Mouse (Mus musculus): Measurements from ENCODE around the gene 3110082I17Rik. TPM values are rescaled to one million over a fixed set of nuclear protein-coding genes. Genes with fewer than 3 reads are reported as not detected.
A peak's percentile ranks its signal among the peaks of the same experiment; 100 is the strongest.

The 3110082I17Rik gene
- polyA plus RNA-seq, 1 experiment, result 8.7 TPM

DNA sequence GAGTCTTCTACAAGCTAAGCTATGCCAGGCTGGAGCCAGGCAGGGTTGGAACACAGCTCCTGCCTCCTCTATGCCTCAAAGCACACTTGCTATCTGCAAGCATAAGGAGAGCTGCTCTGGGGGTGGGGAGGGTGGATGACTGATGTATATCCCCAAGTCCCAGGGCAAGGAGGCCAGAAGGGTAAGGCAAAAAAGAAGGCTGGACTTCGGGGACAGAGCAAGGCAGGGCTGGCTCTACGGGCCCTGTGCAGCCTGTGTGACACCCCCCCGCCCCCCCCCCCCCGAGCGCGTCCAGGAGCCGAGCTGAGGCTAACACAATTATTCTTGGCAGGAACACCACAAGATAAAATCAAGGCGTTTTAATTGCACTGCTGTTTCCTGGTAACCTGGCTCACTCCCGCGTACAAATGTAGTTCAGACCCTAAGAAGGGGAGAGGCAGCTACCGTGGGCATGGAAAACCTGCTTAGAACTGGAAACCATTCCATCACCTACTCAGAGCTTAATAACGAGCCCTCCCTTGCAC, 30.4 kb downstream of the 3110082I17Rik start:
- 17% methylated on average over 12 of the region's 12 CpGs for WGBS
- no peak for DNase-seq (ENCODE audit: low read depth, low spot score)

DNA sequence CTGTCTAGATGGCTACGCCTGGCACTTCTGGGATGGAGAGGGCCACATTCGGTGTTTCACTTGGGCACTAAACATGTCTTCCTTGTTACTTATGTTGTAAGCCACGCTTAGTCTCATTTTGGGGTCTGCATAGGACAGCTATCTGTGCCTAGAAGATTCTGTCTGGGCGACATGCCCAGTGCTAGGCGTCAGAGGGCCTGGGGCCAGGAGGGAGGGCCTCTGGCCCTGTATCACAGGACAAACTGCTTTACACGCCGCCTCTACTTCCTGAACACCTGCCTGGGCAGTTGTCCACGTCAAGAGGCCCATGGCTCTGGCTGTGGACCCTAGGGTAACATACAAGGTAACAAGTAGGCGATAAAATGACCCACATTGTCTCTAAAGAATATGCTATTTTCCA, 32.3 kb downstream of the 3110082I17Rik start:
- 27% methylated on average over 9 of the region's 9 CpGs for WGBS
- no peak for DNase-seq (ENCODE audit: low read depth, low spot score)

DNA sequence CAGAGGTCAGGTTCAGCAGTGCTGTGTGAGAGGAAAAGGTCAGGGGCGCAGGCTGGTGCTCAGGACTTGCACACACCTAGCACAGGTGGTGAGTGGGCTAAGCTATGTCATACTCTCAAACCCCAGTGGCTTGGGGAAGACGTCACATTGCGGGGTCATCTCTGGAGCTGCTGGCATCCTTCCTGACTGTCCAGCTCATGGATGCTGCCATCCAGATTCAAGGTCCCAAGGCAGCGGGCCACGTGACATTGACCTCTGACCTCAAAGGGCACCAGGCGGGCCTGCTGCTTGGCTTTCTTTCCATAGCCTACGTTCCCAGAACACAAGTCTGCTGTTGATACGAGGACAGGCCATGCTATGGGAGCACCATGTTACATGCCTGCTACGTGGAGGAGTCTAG, 33.3 kb downstream of the 3110082I17Rik start:
- 85% methylated on average over 9 of the region's 9 CpGs for WGBS
- no peak for DNase-seq (ENCODE audit: low read depth, low spot score)

DNA sequence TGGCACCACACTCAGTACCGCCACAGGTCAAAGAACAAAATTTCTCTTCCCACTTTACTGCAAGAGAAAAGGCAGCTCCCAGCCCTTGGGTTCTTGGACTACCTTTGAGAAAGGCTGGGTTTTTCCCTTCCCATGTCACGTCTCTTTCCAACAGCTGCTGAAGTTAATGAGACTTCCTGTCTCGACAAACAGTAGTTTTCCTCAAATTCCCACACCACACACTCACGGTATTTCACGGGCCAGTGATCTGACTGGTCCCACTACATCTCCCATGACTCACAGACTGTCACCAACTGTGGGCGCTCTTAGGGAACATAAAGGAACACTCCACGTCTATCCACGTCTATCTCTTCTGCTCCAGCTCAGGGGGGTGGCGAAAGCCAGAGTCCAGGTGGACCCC, 35.1 kb downstream of the 3110082I17Rik start:
- DNase-seq (ENCODE audit: low read depth, low spot score), result no peak
- 23% methylated on average over 9 of the region's 9 CpGs for WGBS

DNA sequence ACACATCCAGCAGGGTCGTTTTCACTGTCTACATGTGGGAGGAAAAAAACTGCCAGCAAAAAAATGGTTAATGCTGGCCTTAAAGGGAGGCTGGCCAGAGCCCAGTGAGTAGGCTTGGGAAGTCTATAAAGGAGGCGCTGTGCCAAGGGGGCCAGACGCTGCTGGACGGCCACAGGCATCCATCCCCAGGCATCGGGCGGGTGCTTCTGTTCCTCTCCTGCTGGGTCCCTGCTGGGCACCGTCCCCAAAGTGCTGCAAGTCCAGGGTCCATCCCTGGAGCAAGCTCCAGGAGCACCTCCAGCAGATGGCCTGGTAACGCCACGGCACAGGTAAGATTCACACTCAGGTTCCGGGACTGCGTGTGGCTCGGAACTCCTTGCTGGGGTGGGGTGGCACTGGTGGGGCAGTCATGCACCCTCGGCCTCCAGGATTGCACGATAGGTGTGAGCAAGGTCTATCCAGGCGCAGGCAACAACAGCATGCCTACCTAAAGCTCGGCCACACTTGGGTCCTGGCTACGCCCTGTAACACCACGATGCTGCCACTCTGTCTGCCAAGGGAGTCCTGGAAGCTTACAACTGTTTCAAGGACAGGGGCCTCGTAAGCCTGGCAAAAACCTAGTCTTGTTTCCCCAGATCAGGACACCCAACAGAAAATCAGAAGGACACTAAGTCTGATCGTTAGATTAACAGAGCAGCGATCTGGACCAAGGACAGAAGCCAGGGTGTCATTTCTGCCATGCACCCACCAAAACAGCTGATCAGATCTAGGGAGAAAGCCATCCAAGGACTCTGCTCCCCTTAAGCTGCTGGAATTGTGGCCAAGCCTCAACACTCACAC, 37.1 kb downstream of the 3110082I17Rik start, which contains the start of gene Gper1:
Gper1 (plus strand) TSS at position 126 of the 840 bp plus-strand sequence.
- WGBS, result 17% methylated on average over 21 of the region's 21 CpGs
- DNase-seq (ENCODE audit: low read depth, low spot score), result no peak

DNA sequence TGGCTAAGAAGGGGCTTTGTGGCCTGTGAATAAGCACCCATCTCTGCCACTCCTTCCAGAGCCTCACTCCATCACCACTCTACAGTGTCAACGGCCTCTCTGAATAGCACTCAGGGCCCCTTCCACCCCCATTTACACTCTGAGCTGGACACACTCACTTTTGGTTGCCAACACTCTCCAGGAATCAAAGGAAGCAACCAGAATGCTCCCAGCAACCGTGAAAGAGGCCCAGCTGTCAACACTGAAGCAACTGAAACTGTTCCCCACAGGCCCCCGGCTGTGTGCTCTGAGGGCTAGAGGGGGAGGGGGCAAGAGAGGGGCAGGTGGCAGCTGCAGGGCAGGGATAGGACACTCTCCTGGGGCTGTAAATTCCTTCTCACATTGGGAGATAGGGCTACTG, 41.7 kb downstream of the 3110082I17Rik start:
- 23% methylated on average over 3 of the region's 3 CpGs for WGBS
- no peak for DNase-seq (ENCODE audit: low read depth, low spot score)

DNA sequence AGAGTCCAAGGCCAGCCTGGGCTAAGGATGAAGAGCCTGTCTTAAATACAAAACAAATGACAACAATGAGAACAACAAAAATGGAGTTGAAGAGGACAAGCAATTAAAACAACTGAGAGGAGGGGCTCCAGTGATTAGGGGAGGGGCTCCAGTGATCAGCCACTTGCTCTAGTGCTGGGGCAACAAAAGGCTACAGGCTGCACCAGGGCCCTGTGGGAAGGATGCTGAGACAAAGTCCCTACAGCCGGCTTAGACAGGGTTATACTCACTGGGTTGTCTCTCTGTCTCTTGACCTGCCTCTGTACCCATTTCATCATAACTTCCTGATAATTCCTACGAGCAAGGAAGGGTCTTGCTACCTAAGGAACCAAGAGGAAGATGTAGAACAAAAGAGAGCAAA, 42.2 kb downstream of the 3110082I17Rik start:
- DNase-seq (ENCODE audit: low read depth, low spot score), result no peak
- 54% methylated on average over 2 of the region's 2 CpGs for WGBS

DNA sequence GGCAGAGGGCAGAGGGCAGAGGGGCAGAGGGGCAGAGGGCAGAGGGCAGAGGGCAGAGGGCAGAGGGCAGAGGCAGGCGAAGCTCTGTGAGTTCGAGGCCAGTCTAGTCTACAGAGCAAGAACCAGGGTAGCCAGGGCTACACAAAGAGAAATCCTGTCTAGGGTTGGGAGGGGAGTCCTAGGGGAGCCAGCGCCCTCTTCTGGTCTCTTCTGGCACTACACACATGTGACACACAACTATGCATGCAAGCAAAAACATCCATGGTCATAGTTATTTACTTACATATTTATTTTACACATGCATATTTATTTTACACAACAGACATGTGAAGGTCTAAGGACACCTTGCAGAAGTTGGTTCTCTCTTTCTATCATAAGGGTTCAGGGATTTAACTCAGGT, 42.8 kb downstream of the 3110082I17Rik start:
- 87% methylated on average over 3 of the region's 3 CpGs for WGBS

DNA sequence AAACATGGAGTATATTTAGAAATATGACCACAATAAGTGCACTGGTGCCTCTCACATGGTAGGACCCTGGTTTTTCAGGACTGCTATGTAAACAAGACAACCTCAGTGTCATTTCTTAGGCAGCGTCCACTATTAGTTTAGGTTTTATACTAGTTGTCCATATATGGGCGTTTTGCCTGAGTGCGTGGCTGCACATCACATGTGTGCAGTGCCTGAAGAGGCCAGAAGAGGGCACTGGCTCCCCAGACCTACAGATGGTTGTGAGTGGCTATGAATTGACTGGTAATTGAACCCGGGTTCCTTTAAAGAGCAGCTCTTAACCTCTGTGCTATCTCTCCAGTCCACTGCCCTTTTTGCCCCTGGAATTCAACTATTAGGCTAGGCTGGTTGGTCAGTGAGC, 43.4 kb downstream of the 3110082I17Rik start:
- DNase-seq (ENCODE audit: low read depth, low spot score), result no peak
- 93% methylated on average over 4 of the region's 4 CpGs for WGBS

More for the DNA sequence above, 42.8 kb downstream of the 3110082I17Rik start:
- no peak for DNase-seq (ENCODE audit: low read depth, low spot score)

DNA sequence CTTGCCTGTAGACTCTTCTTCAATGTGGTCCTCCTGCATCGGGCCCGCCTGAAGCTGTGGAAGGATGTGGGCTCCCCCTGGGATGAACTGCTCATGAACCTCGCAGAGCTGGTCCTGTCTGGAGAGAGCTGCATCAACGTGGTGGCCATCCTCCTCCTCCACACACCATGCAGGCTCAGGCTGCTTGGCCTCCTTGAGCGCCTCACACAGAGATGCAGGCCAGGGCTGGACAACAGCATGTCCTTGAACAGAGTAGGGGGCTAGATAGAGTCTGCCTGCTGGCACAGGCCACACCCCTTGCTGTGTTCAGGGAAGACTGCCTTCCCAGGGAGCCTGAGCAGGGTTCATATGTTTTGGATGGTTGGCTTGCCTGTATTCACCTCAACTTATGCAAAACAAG, 45.3 kb downstream of the 3110082I17Rik start:
- WGBS, result 91% methylated on average over 5 of the region's 5 CpGs
- DNase-seq (ENCODE audit: low read depth, low spot score), result no peak

DNA sequence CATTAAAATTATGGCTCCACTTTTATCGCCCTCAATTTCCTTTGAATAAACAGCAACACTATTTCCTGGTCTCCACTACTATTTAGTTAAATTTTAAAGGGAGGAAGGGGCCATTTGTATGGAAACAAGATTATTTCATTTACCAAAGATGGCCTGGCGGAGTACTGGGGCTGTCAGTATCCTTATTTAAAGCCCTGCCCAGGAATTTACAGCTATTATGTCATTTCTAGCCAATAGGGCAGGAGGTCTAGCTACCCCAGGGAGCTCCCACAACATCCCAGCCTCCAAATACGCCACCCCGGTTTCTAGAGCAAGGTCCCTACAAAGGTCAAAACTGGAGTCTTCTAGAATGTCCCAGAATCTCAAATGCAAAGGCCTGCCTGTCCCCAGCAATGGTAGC, 46.8 kb downstream of the 3110082I17Rik start:
- 33% methylated on average over 4 of the region's 4 CpGs for WGBS
- DNase-seq (ENCODE audit: low read depth, low spot score), result no peak

DNA sequence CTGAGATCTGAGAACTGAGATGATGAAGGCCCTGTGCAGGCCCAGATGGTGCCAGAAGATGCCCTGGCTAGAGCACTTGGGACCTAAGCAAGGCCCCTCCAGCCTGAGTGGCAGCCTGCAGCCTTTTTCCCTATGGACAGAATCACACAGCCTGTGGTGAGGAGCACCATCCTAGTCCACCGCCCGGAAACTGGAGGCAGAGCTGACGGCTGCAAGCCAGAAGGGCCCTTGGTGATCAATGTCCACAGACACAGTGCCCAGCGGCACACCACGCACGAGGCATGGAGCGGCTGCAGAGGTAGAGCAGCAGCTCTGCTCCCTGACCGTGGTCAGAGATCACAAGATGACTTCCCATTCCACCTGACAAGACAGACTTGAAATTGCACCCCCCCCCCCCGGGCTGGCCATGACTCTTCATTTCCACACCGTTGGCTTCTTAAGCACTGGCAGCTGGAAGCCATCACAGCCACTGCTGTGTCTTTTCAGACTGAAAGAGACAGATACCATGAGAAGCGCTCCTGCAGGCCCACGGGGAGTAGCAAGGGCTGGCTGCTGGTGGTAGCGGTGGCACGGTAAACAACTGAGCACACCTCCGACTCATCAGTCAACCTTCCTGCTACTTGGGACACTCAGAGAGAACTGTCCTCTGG, 48.5 kb downstream of the 3110082I17Rik start:
- no peak for DNase-seq (ENCODE audit: low read depth, low spot score)
- 82% methylated on average over 15 of the region's 15 CpGs for WGBS

DNA sequence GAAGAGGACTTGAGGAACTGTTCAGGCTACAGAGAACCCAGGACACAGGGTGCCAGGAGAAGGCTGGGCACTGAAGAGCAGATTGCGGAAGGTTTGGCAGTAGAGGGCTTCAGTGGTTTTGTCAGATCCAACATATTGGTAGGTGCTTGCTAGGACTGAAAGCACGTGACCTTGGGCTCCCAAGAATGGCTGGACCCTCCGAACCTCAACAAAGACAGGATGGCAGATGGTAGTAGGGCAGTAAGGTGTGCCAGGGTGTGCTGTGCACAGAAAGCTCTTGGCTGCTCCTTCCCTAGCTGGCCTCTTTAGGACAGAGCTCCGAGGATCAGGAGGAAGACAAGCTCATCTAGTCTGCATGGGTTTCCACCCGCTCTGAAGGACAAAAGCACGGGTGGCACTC, 49.2 kb downstream of the 3110082I17Rik start:
- 93% methylated on average over 6 of the region's 6 CpGs for WGBS
- DNase-seq (ENCODE audit: low read depth, low spot score), result no peak

DNA sequence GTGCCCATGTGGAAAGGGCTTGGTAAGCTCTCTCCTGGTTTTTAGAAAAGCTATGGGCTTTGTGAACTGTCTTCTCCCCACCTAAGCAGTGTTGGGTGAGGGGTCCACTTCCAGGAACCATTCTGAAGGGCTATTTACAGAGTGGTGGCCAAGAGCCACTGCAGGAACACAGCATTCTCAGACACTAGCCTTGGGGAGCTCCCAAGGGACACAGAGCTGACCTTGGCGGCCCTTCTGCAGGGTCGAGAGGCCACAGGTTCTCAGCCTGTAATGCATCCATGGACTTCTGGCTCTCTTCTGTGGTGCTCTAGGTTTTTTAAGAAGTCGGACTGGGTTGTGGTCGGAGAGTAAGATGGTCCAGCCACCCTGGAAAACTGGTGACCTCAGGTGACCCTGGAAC, 50.3 kb downstream of the 3110082I17Rik start:
- DNase-seq (ENCODE audit: low read depth, low spot score), result no peak
- 90% methylated on average over 4 of the region's 4 CpGs for WGBS

DNA sequence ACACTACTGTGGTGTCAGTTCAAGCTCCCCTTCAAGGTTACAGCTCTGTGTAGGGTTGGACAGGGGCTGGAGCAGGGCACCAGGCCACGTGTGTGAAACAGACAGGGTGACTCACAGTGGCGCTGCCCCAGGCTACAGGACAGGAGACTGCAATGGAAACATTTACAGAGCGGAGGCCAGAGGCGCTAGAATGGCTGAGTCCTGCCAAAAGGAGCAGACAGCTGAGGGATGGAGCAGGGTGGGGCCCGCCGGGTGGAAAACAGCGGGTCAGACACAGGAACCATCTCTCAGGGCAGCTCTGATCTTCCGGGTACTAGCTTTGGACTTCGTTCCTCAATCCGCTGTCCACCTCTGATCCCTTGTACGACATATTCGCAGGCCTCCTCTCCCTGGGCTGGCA, 50.9 kb downstream of the 3110082I17Rik start:
- 9% methylated on average over 12 of the region's 12 CpGs for WGBS
- peak; percentile 22 for DNase-seq (ENCODE audit: low read depth, low spot score)

DNA sequence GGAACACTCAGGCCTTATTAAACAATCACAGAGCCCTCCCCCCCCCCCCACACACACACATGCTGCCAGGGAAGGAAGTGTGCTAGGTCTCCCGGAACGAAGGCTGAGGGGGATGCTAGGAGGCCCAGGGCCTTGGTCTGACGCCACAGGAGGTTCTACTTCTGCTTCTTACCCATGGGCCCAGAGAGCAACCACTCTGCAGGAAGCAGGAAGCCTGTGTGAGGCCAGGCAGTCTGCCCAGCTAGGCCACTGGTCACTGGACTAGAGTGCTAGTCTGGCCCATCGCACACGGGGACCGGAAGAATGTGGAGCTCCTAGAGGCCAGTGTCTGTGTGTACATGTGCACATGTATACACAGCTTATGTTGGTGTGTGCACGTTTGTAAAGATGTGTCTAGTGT, 51.8 kb downstream of the 3110082I17Rik start:
- no peak for DNase-seq (ENCODE audit: low read depth, low spot score)
- 76% methylated on average over 7 of the region's 7 CpGs for whole genome bisulfite sequencing

DNA sequence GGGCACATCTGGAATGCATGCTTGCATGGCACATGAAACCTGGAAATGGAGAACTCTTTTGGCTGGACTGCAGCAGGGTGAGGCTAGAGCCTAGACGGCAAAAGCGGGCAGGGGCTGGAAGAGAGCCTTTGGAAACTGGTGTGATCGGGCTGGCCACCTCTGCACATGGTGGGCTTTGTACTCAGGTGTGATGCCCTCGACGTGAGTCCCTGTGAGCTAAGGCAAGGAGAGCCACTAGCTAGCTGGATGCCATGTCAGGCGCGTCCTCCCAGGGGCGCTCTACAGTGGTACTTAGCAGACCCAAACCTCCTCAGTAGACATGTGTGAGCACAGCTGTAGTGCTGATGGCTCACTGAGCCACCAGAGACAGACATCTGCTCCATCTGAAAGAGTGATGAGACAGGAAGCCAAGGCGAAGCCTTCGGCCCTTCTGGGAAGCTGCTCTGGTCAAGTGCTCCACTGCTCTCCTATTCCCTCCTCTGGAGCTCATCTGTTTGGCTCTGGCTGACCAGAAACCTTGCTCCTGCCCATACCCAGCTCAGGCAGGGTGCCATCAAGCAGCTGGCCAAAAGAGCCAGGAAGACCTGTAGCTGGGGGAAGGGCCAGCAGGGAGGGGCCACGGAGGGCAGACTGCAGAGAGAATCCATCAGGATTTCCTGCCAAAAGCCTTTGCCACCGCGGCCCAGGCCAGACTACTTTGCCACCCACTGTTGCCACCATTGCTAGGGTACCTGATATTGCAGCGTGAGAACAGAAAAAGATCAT, 53.0 kb downstream of the 3110082I17Rik start:
- 85% methylated on average over 14 of the region's 14 CpGs for WGBS
- DNase-seq (ENCODE audit: low read depth, low spot score), result no peak

DNA sequence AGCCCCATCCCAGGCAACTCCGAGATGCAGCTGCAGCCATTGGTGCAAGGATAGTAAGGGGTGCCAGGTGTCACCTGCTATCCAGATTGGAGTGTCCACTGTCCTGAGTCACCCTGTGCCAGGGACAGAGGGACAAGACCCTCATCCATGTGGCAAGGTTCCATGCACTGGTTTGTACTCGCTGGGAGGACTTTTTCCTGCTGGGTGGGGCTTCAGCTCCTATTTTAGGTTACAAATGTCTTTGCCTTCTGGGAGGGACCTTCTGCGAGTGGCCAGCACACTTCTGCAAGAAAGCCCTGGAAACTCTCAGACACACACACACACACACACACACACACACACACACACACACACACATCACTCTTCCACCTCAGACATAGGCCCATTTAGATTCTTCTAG, 54.4 kb downstream of the 3110082I17Rik start:
- DNase-seq (ENCODE audit: low read depth, low spot score), result no peak
- 68% methylated on average over 3 of the region's 3 CpGs for WGBS

DNA sequence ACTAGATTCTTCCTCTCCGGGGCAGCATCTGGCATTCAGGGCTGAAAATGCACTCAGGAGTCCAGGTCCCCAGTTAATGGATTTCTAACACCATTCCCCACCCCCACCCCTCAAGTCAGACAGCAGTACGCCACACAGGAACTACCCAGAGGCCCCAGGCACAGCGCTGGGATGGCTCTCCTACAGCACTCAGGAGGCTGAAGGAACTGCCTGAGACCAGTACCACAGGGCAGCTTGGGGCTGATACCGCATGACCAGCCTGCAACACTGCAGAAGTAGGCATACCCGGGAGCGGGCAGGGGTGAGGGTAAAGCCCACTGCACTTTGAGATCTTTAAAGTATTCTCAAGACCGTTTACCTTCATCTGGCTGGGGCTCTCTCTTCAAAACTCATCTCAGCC, 54.8 kb downstream of the 3110082I17Rik start:
- DNase-seq (ENCODE audit: low read depth, low spot score), result no peak
- 76% methylated on average over 7 of the region's 7 CpGs for WGBS

DNA sequence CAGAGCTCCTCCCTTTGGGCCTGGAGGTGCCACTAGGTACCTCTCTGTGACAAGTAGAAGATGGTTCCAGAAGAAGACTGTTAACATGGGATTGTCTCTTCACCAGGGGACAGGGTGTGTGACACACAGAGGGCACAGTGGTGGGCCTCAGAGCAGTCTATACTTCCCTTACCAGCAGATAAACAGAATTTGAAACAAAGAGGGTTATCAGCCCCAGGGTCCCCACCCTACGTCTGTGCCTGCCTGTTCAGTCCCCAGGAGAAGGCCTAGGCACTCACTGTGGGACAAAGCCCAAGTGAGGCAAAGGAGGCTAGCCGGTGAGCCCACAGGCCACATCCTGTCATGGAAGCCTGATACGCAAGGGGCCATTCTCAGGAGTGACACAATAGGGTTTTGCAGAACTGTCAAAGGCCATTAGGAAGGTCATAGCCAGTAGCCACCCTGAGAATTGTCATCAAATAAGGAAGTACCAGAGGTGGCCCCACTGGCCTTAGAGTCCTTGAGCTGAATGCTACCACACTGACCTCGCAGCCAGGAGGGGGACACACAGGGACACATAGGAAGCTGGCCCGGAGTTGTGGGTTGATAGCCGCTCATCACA, 55.4 kb downstream of the 3110082I17Rik start, which contains the start of gene C130050O18Rik:
C130050O18Rik (plus strand) TSS at position 480 of the 601 bp plus-strand sequence.
- DNase-seq (ENCODE audit: low read depth, low spot score), result no peak
- WGBS, result 86% methylated on average over 6 of the region's 6 CpGs
